Mouse (Mus musculus): ENCODE results near the gene Mfsd6l. TPM values are rescaled to one million over a fixed set of nuclear protein-coding genes. Genes with fewer than 3 reads are reported as not detected.

Mfsd6l gene
- polyA plus RNA-seq, 1 experiment from 2014 or later: 1.4 TPM

GRCm38 (mm10) chr11:68544554-68544953 is 11.4 kb upstream of the Mfsd6l start:
- Histone ChIP-seq H3K36me3 (ENCODE audit: control insufficient read depth, insufficient read depth, low read length) (no peaks in the 10 kb centered on the region), H3K4me2 (replicated peaks; ENCODE audit: low read depth, low read length) (no peak overlapping the region), H3K4me3 (ENCODE audit: low read depth, low read length) (no peak overlapping the region), H3K4me1 (ENCODE audit: control insufficient read depth, insufficient read depth, low read length) (no peaks in the 10 kb centered on the region), H3K9me3 (ENCODE audit: control insufficient read depth, low read depth, low read length) (no peaks in the 10 kb centered on the region), H3K27ac (ENCODE audit: low read length) (no peak overlapping the region), H3K27me3 (ENCODE audit: control insufficient read depth, insufficient read depth, low read length) (no peaks in the 10 kb centered on the region), H3K9ac (replicated peaks; ENCODE audit: low read depth, low read length) (no peak overlapping the region)
- WGBS: 7% methylated on average over 8 of the region's 8 CpGs
- no peak for ATAC-seq (ENCODE audit: insufficient number of reproducible peaks, insufficient read depth, low FRiP score, low read depth)

- Histone ChIP-seq H3K4me1 (ENCODE audit: control insufficient read depth, insufficient read depth, low read length) (no peaks in the 10 kb centered on the region), H3K27ac (ENCODE audit: low read length) (no peak overlapping the region)
- 59% methylated on average over 7 of the region's 7 CpGs for WGBS
Observed at GRCm38 (mm10) chr11:68545172-68545571, 10.8 kb upstream of the Mfsd6l start.

GRCm38 (mm10) chr11:68545682-68546222 is 10.2 kb upstream of the Mfsd6l start:
- Histone ChIP-seq H3K36me3 (ENCODE audit: control insufficient read depth, insufficient read depth, low read length) (no peaks in the 10 kb centered on the region), H3K27ac (ENCODE audit: low read length) (no peak overlapping the region)
- 78% methylated on average over 8 of the region's 8 CpGs for WGBS

More at GRCm38 (mm10) chr11:68545172-68545571, 10.8 kb upstream of the Mfsd6l start:
- ATAC-seq (ENCODE audit: insufficient number of reproducible peaks, insufficient read depth, low FRiP score, low read depth): no peak
- H3K9ac ChIP-seq (replicated peaks; ENCODE audit: low read depth, low read length): no peak overlapping the region
- H3K4me3 ChIP-seq (ENCODE audit: low read depth, low read length): no peak overlapping the region
- no peak overlapping the region for H3K4me2 ChIP-seq (replicated peaks; ENCODE audit: low read depth, low read length)
- H3K9me3 ChIP-seq (ENCODE audit: control insufficient read depth, low read depth, low read length): no peaks in the 10 kb centered on the region
- H3K36me3 ChIP-seq (ENCODE audit: control insufficient read depth, insufficient read depth, low read length): no peaks in the 10 kb centered on the region
- H3K27me3 ChIP-seq (ENCODE audit: control insufficient read depth, insufficient read depth, low read length): no peaks in the 10 kb centered on the region

GRCm38 (mm10) chr11:68547484-68547883 is 8.5 kb upstream of the Mfsd6l start:
- Histone ChIP-seq H3K27ac (ENCODE audit: low read length) (no peak overlapping the region), H3K36me3 (ENCODE audit: control insufficient read depth, insufficient read depth, low read length) (no peaks in the 10 kb centered on the region), H3K27me3 (ENCODE audit: control insufficient read depth, insufficient read depth, low read length) (no peaks in the 10 kb centered on the region), H3K4me1 (ENCODE audit: control insufficient read depth, insufficient read depth, low read length) (no peaks in the 10 kb centered on the region), H3K4me2 (replicated peaks; ENCODE audit: low read depth, low read length) (no peak overlapping the region), H3K9ac (replicated peaks; ENCODE audit: low read depth, low read length) (no peak overlapping the region), H3K9me3 (ENCODE audit: control insufficient read depth, low read depth, low read length) (no peaks in the 10 kb centered on the region), H3K4me3 (ENCODE audit: low read depth, low read length) (no peak overlapping the region)
- WGBS: 58% methylated on average over 2 of the region's 2 CpGs
- ATAC-seq (ENCODE audit: insufficient number of reproducible peaks, insufficient read depth, low FRiP score, low read depth): no peak

More at GRCm38 (mm10) chr11:68545682-68546222, 10.2 kb upstream of the Mfsd6l start:
- Histone ChIP-seq H3K4me3 (ENCODE audit: low read depth, low read length) (no peak overlapping the region), H3K4me2 (replicated peaks; ENCODE audit: low read depth, low read length) (no peak overlapping the region), H3K4me1 (ENCODE audit: control insufficient read depth, insufficient read depth, low read length) (no peaks in the 10 kb centered on the region), H3K9me3 (ENCODE audit: control insufficient read depth, low read depth, low read length) (no peaks in the 10 kb centered on the region), H3K27me3 (ENCODE audit: control insufficient read depth, insufficient read depth, low read length) (no peaks in the 10 kb centered on the region), H3K9ac (replicated peaks; ENCODE audit: low read depth, low read length) (no peak overlapping the region)
- no peak for ATAC-seq (ENCODE audit: insufficient number of reproducible peaks, insufficient read depth, low FRiP score, low read depth)

- no peak overlapping the region for H3K27ac ChIP-seq (ENCODE audit: low read length)
- no peak overlapping the region for H3K9ac ChIP-seq (replicated peaks; ENCODE audit: low read depth, low read length)
- H3K4me3 ChIP-seq (ENCODE audit: low read depth, low read length): no peak overlapping the region
- H3K4me2 ChIP-seq (replicated peaks; ENCODE audit: low read depth, low read length): no peak overlapping the region
- H3K9me3 ChIP-seq (ENCODE audit: control insufficient read depth, low read depth, low read length): no peaks in the 10 kb centered on the region
- ATAC-seq (ENCODE audit: insufficient number of reproducible peaks, insufficient read depth, low FRiP score, low read depth): no peak
- no peaks in the 10 kb centered on the region for H3K4me1 ChIP-seq (ENCODE audit: control insufficient read depth, insufficient read depth, low read length)
- no peaks in the 10 kb centered on the region for H3K27me3 ChIP-seq (ENCODE audit: control insufficient read depth, insufficient read depth, low read length)
- WGBS: 41% methylated on average over 3 of the region's 3 CpGs
- no peaks in the 10 kb centered on the region for H3K36me3 ChIP-seq (ENCODE audit: control insufficient read depth, insufficient read depth, low read length)
Observed at GRCm38 (mm10) chr11:68549597-68549996, 6.4 kb upstream of the Mfsd6l start.

- H3K4me3 ChIP-seq (ENCODE audit: low read depth, low read length): no peak overlapping the region
- H3K9me3 ChIP-seq (ENCODE audit: control insufficient read depth, low read depth, low read length): no peaks in the 10 kb centered on the region
- no peak for ATAC-seq (ENCODE audit: insufficient number of reproducible peaks, insufficient read depth, low FRiP score, low read depth)
- no peak overlapping the region for H3K27ac ChIP-seq (ENCODE audit: low read length)
- no peaks in the 10 kb centered on the region for H3K4me1 ChIP-seq (ENCODE audit: control insufficient read depth, insufficient read depth, low read length)
- H3K36me3 ChIP-seq (ENCODE audit: control insufficient read depth, insufficient read depth, low read length): no peaks in the 10 kb centered on the region
- no peaks in the 10 kb centered on the region for H3K27me3 ChIP-seq (ENCODE audit: control insufficient read depth, insufficient read depth, low read length)
- no peak overlapping the region for H3K4me2 ChIP-seq (replicated peaks; ENCODE audit: low read depth, low read length)
- WGBS: 58% methylated on average over 4 of the region's 4 CpGs
- H3K9ac ChIP-seq (replicated peaks; ENCODE audit: low read depth, low read length): no peak overlapping the region
Observed at GRCm38 (mm10) chr11:68550358-68550757, 5.6 kb upstream of the Mfsd6l start.

GRCm38 (mm10) chr11:68553981-68554471 is 2.0 kb upstream of the Mfsd6l start:
- Histone ChIP-seq H3K4me2 (replicated peaks; ENCODE audit: low read depth, low read length) (no peak overlapping the region), H3K27me3 (ENCODE audit: control insufficient read depth, insufficient read depth, low read length) (no peaks in the 10 kb centered on the region), H3K9ac (replicated peaks; ENCODE audit: low read depth, low read length) (no peak overlapping the region), H3K4me1 (ENCODE audit: control insufficient read depth, insufficient read depth, low read length) (no peaks in the 10 kb centered on the region), H3K36me3 (ENCODE audit: control insufficient read depth, insufficient read depth, low read length) (no peaks in the 10 kb centered on the region), H3K9me3 (ENCODE audit: control insufficient read depth, low read depth, low read length) (no peaks in the 10 kb centered on the region), H3K27ac (ENCODE audit: low read length) (no peak overlapping the region), H3K4me3 (ENCODE audit: low read depth, low read length) (no peak overlapping the region)
- 35% methylated on average over 8 of the region's 8 CpGs for WGBS
- no peak for ATAC-seq (ENCODE audit: insufficient number of reproducible peaks, insufficient read depth, low FRiP score, low read depth)

GRCm38 (mm10) chr11:68559546-68559945 is 3.6 kb downstream of the Mfsd6l start:
- H3K4me3 ChIP-seq (ENCODE audit: low read depth, low read length): no peak overlapping the region

More at GRCm38 (mm10) chr11:68559546-68559945, 3.6 kb downstream of the Mfsd6l start:
- ATAC-seq (ENCODE audit: insufficient number of reproducible peaks, insufficient read depth, low FRiP score, low read depth): no peak
- WGBS: 44% methylated on average over 1 of the region's 1 CpGs
- no peaks in the 10 kb centered on the region for H3K27me3 ChIP-seq (ENCODE audit: control insufficient read depth, insufficient read depth, low read length)
- H3K9ac ChIP-seq (replicated peaks; ENCODE audit: low read depth, low read length): no peak overlapping the region
- no peak overlapping the region for H3K4me2 ChIP-seq (replicated peaks; ENCODE audit: low read depth, low read length)
- no peak overlapping the region for H3K27ac ChIP-seq (ENCODE audit: low read length)
- no peaks in the 10 kb centered on the region for H3K9me3 ChIP-seq (ENCODE audit: control insufficient read depth, low read depth, low read length)
- H3K4me1 ChIP-seq (ENCODE audit: control insufficient read depth, insufficient read depth, low read length): no peaks in the 10 kb centered on the region
- no peaks in the 10 kb centered on the region for H3K36me3 ChIP-seq (ENCODE audit: control insufficient read depth, insufficient read depth, low read length)
